Mouse (Mus musculus) frontal cortex, postnatal 25 days (tissue): ENCODE measurements at regions not wholly inside any gene's neighbourhood (a gene's known extent, or its start where the extent isn't known, plus 50 kb on each side); places are given as distances from the start of the nearest gene placed in this dataset.

Source experiments
- DNase-seq, 2 experiments: peaks; one replicate each; pipeline ENCODE4 v3.0.0; 2022; ENCODE audit warnings: low spot score in 2 of 2

GRCm38 (mm10) chr1:128829536-128829935 lies 237.4 kb upstream of the Cxcr4 start:
- no peak for DNase-seq

GRCm38 (mm10) chr1:128826419-128826818 lies 234.3 kb upstream of the Cxcr4 start:
- DNase-seq: no peak

- no peak for DNase-seq
Observed at GRCm38 (mm10) chr1:128824916-128825683, 233.0 kb upstream of the Cxcr4 start.

GRCm38 (mm10) chr1:128824235-128824634 lies 232.1 kb upstream of the Cxcr4 start:
- peak; percentile 55 to 66 for DNase-seq

GRCm38 (mm10) chr1:128821991-128822390 lies 229.9 kb upstream of the Cxcr4 start:
- DNase-seq: no peak

GRCm38 (mm10) chr1:128820527-128820926 lies 228.4 kb upstream of the Cxcr4 start:
- DNase-seq: no peak

- DNase-seq: no peak
Observed at GRCm38 (mm10) chr1:128819611-128820010, 227.5 kb upstream of the Cxcr4 start.

GRCm38 (mm10) chr1:128813379-128813778 lies 221.3 kb upstream of the Cxcr4 start:
- no peak for DNase-seq

- DNase-seq: no peak
Observed at GRCm38 (mm10) chr1:128810860-128811259, 218.8 kb upstream of the Cxcr4 start.

GRCm38 (mm10) chr1:128810094-128810493 lies 218.0 kb upstream of the Cxcr4 start:
- DNase-seq: no peak

GRCm38 (mm10) chr1:128809601-128810000 lies 217.5 kb upstream of the Cxcr4 start:
- no peak for DNase-seq

- no peak for DNase-seq
Observed at GRCm38 (mm10) chr1:128808599-128808998, 216.5 kb upstream of the Cxcr4 start.

- DNase-seq: no peak
Observed at GRCm38 (mm10) chr1:128805687-128806653, 213.9 kb upstream of the Cxcr4 start.

- DNase-seq: no peak
Observed at GRCm38 (mm10) chr1:128803433-128804060, 211.5 kb upstream of the Cxcr4 start.

GRCm38 (mm10) chr1:128803058-128803432 lies 211.0 kb upstream of the Cxcr4 start:
- no peak for DNase-seq

- no peak for DNase-seq
Observed at GRCm38 (mm10) chr1:128798721-128799120, 206.6 kb upstream of the Cxcr4 start.

GRCm38 (mm10) chr1:128795654-128796053 lies 203.6 kb upstream of the Cxcr4 start:
- no peak for DNase-seq

GRCm38 (mm10) chr1:128790881-128791280 lies 198.8 kb upstream of the Cxcr4 start:
- no peak for DNase-seq

- DNase-seq: no peak
Observed at GRCm38 (mm10) chr1:128789567-128790335, 197.7 kb upstream of the Cxcr4 start.

- DNase-seq: no peak
Observed at GRCm38 (mm10) chr1:128788227-128788626, 196.1 kb upstream of the Cxcr4 start.

GRCm38 (mm10) chr1:128786941-128787569 lies 195.0 kb upstream of the Cxcr4 start:
- peak; percentile 55 to 71 for DNase-seq
